Mouse (Mus musculus): Measurements from ENCODE around the gene Hpcal1. TPM values are rescaled to one million over a fixed set of nuclear protein-coding genes. Genes with fewer than 3 reads are reported as not detected.

Hpcal1 gene
- polyA plus RNA-seq, 1 experiment = 65.5 TPM

DNA sequence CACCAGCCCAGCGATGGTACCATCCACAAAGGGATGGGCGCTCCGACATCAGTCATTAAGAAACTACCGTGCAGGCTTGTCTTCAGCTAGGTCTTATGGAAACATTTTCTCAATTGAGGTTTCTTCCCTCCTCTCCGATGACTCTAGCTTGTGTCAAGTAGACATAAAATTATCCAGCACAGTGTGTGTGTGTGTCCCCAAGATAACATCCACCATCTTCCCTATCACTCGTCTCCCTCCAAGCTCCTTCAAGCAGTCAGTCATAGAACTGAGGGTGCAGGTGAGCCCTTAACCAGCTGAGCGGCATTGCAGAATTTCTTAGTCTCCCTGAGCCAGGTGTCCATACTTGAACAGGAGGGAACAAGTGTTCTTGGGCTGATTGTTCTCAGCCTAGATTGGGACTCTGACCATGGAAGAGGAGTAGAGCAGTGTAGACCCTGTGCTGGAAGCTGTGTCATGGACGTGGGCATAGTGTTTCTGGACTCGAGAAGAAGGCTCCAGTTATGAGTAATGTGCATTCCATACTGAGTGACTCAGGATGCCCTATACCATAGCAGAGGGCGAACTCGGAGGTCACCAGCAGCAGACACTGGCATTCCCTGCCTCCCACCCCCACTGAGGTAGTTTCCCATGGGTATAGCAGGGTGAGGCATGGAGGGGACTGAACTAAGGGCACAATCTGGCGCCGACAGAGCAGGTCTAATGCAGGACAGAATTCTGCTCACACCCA is 32.0 kb downstream of the Hpcal1 start:
- H3K4me1 ChIP-seq (ENCODE audit: control insufficient read depth, insufficient read depth, low read length) = peaks cover under 1% of the 10 kb centered on the region
- TF ChIP-seq CTCF (IDR thresholded peaks at IDR 0.05; ENCODE audit: low read depth, low read length) = no peak
- no peak for TF ChIP-seq EP300 (IDR thresholded peaks at IDR 0.05; ENCODE audit: insufficient read depth, low read depth, low read length)
- TF ChIP-seq POLR2A (IDR thresholded peaks at IDR 0.05; ENCODE audit: insufficient read depth, low read length) = no peak

DNA sequence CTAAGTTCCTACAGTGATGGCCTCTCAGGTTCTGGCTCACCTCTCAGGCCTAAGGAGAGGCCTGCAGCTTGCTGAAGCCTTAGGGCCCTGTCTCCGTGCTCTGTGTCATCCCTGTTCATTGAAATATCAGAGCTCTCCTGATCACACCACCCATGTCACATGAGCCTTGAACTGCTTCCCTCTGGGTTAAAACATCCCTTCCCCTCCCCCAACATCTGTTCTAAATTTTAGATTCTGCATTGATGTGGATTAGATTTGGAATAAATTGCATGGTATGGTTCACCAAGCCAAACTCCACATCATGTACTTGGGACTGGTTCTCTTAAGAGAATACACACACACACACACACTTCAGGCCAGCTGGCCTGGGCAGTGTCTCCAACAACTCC is 32.5 kb downstream of the Hpcal1 start:
- no peaks in the 10 kb centered on the region for H3K9me3 ChIP-seq (replicated peaks; ENCODE audit: control insufficient read depth, insufficient read depth, low read length, poor library complexity, severe bottlenecking)
- no peaks in the 10 kb centered on the region for H3K36me3 ChIP-seq (ENCODE audit: control insufficient read depth, insufficient read depth, low read length, poor library complexity, severe bottlenecking)
- H3K27ac ChIP-seq (ENCODE audit: insufficient read depth, low read length) = no peak overlapping the region
- H3K9ac ChIP-seq (ENCODE audit: low read depth, poor library complexity, severe bottlenecking) = no peak overlapping the region
- no peak for TF ChIP-seq CTCF (IDR thresholded peaks at IDR 0.05; ENCODE audit: low read depth, low read length)
- no peak for TF ChIP-seq EP300 (IDR thresholded peaks at IDR 0.05; ENCODE audit: insufficient read depth, low read depth, low read length)
- TF ChIP-seq POLR2A (IDR thresholded peaks at IDR 0.05; ENCODE audit: insufficient read depth, low read length) = no peak
- H3K4me1 ChIP-seq (ENCODE audit: control insufficient read depth, insufficient read depth, low read length) = peaks cover 3% of the 10 kb centered on the region
- no peak overlapping the region for H3K4me3 ChIP-seq (ENCODE audit: low read depth, low read length)
- H3K27me3 ChIP-seq (ENCODE audit: control insufficient read depth, insufficient read depth, low read length, poor library complexity, severe bottlenecking) = no peaks in the 10 kb centered on the region

More for the DNA sequence above, 32.0 kb downstream of the Hpcal1 start:
- Histone ChIP-seq H3K9ac (ENCODE audit: low read depth, poor library complexity, severe bottlenecking) (no peak overlapping the region), H3K36me3 (ENCODE audit: control insufficient read depth, insufficient read depth, low read length, poor library complexity, severe bottlenecking) (no peaks in the 10 kb centered on the region), H3K27ac (ENCODE audit: insufficient read depth, low read length) (no peak overlapping the region), H3K27me3 (ENCODE audit: control insufficient read depth, insufficient read depth, low read length, poor library complexity, severe bottlenecking) (no peaks in the 10 kb centered on the region), H3K4me3 (ENCODE audit: low read depth, low read length) (no peak overlapping the region), H3K9me3 (replicated peaks; ENCODE audit: control insufficient read depth, insufficient read depth, low read length, poor library complexity, severe bottlenecking) (no peaks in the 10 kb centered on the region)

DNA sequence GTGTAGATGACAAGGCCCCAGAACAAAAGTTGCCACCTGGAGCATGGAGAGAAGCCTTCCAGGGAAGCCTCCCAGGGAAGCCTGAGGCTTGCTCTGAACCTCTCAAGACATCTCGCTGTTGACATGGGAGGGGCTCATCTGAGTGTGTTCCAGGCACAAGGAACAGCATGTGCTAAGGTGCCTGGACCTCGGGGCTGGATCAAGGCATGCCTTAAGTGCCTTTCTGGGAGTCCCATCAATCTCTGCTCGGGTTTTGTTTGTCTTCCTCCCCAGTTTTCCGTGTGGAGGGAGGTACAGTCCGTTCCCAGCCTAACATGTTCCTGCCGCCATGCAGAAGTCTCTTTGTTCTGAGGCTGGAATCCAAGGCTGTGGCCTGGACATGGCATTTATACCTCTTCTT is 33.3 kb downstream of the Hpcal1 start:
- Histone ChIP-seq H3K36me3 (ENCODE audit: control insufficient read depth, insufficient read depth, low read length, poor library complexity, severe bottlenecking) (no peaks in the 10 kb centered on the region), H3K27me3 (ENCODE audit: control insufficient read depth, insufficient read depth, low read length, poor library complexity, severe bottlenecking) (no peaks in the 10 kb centered on the region), H3K9me3 (replicated peaks; ENCODE audit: control insufficient read depth, insufficient read depth, low read length, poor library complexity, severe bottlenecking) (no peaks in the 10 kb centered on the region), H3K27ac (ENCODE audit: insufficient read depth, low read length) (no peak overlapping the region), H3K9ac (ENCODE audit: low read depth, poor library complexity, severe bottlenecking) (no peak overlapping the region), H3K4me1 (ENCODE audit: control insufficient read depth, insufficient read depth, low read length) (peaks cover 3% of the 10 kb centered on the region), H3K4me3 (ENCODE audit: low read depth, low read length) (no peak overlapping the region)
- TF ChIP-seq CTCF (IDR thresholded peaks at IDR 0.05; ENCODE audit: low read depth, low read length) (no peak), POLR2A (IDR thresholded peaks at IDR 0.05; ENCODE audit: insufficient read depth, low read length) (no peak), EP300 (IDR thresholded peaks at IDR 0.05; ENCODE audit: insufficient read depth, low read depth, low read length) (no peak)

DNA sequence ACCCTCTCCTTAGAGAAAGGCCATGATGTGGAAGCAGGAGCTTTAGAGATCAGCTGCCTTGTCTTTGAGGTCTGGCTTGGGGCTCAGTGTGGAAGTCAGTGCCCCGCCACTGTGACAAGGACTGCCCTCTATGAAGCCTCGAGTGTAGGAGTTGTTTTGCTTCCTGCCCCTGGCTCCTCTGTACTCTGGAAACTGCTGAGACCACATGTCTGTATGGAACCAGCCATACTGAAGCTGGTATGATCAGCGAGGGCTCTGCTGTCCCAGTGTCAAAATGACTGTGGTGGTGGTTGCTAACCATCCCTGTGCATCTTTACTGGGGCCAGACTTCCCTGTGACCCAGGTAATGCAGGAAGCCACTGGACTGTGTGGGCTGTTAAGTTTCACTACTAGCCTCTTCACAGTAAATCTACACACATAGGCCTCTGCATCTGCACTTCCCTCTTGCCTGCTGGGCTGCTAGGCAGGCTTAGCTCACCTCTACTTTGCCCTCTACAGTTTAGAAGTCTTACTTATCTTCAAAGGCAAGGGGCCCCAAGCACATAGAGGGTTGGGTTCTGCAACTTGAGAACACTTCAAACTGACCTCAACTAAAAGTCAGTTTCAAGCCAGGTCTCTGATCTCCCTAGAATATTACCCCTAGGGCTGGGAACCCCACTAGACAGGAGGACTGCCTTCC is 33.9 kb downstream of the Hpcal1 start:
- Histone ChIP-seq H3K36me3 (ENCODE audit: control insufficient read depth, insufficient read depth, low read length, poor library complexity, severe bottlenecking) (no peaks in the 10 kb centered on the region), H3K4me3 (ENCODE audit: low read depth, low read length) (no peak overlapping the region), H3K9ac (ENCODE audit: low read depth, poor library complexity, severe bottlenecking) (no peak overlapping the region), H3K27ac (ENCODE audit: insufficient read depth, low read length) (no peak overlapping the region), H3K9me3 (replicated peaks; ENCODE audit: control insufficient read depth, insufficient read depth, low read length, poor library complexity, severe bottlenecking) (no peaks in the 10 kb centered on the region), H3K4me1 (ENCODE audit: control insufficient read depth, insufficient read depth, low read length) (peaks cover 3% of the 10 kb centered on the region), H3K27me3 (ENCODE audit: control insufficient read depth, insufficient read depth, low read length, poor library complexity, severe bottlenecking) (no peaks in the 10 kb centered on the region)
- TF ChIP-seq POLR2A (IDR thresholded peaks at IDR 0.05; ENCODE audit: insufficient read depth, low read length) (no peak), EP300 (IDR thresholded peaks at IDR 0.05; ENCODE audit: insufficient read depth, low read depth, low read length) (no peak), CTCF (IDR thresholded peaks at IDR 0.05; ENCODE audit: low read depth, low read length) (no peak)

DNA sequence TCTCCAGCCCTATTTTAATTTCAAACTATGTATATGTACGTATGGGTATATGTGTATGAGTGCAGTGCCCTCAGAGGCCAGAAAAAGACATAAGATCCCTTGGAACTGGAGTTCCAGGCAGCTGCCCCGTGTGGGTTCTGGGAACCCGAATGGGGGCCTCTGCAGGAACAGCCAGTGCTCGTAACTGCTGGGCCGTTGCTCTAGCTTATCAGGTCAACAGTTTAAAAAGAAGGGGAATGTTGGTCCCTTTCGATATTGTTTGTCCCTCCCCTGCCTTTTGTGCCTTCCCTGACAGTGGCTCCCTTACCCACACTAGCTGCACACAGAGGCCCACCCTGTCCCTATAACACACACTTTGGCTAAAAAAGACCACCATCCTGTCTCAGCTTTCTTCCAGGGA is 34.9 kb downstream of the Hpcal1 start:
- no peaks in the 10 kb centered on the region for H3K9me3 ChIP-seq (replicated peaks; ENCODE audit: control insufficient read depth, insufficient read depth, low read length, poor library complexity, severe bottlenecking)
- peaks cover 3% of the 10 kb centered on the region for H3K4me1 ChIP-seq (ENCODE audit: control insufficient read depth, insufficient read depth, low read length)
- H3K9ac ChIP-seq (ENCODE audit: low read depth, poor library complexity, severe bottlenecking) = no peak overlapping the region
- no peaks in the 10 kb centered on the region for H3K27me3 ChIP-seq (ENCODE audit: control insufficient read depth, insufficient read depth, low read length, poor library complexity, severe bottlenecking)
- no peak overlapping the region for H3K27ac ChIP-seq (ENCODE audit: insufficient read depth, low read length)
- H3K36me3 ChIP-seq (ENCODE audit: control insufficient read depth, insufficient read depth, low read length, poor library complexity, severe bottlenecking) = no peaks in the 10 kb centered on the region
- no peak overlapping the region for H3K4me3 ChIP-seq (ENCODE audit: low read depth, low read length)
- TF ChIP-seq POLR2A (IDR thresholded peaks at IDR 0.05; ENCODE audit: insufficient read depth, low read length) = no peak
- TF ChIP-seq CTCF (IDR thresholded peaks at IDR 0.05; ENCODE audit: low read depth, low read length) = no peak
- TF ChIP-seq EP300 (IDR thresholded peaks at IDR 0.05; ENCODE audit: insufficient read depth, low read depth, low read length) = no peak
